Mouse (Mus musculus): ENCODE data around the gene Szrd1.
"Not testable (repeated sequence)": the region's sequence is repeated elsewhere in the genome, so short reads cannot be mapped to it uniquely, and the experiment has no call there.

Szrd1 gene

DNA sequence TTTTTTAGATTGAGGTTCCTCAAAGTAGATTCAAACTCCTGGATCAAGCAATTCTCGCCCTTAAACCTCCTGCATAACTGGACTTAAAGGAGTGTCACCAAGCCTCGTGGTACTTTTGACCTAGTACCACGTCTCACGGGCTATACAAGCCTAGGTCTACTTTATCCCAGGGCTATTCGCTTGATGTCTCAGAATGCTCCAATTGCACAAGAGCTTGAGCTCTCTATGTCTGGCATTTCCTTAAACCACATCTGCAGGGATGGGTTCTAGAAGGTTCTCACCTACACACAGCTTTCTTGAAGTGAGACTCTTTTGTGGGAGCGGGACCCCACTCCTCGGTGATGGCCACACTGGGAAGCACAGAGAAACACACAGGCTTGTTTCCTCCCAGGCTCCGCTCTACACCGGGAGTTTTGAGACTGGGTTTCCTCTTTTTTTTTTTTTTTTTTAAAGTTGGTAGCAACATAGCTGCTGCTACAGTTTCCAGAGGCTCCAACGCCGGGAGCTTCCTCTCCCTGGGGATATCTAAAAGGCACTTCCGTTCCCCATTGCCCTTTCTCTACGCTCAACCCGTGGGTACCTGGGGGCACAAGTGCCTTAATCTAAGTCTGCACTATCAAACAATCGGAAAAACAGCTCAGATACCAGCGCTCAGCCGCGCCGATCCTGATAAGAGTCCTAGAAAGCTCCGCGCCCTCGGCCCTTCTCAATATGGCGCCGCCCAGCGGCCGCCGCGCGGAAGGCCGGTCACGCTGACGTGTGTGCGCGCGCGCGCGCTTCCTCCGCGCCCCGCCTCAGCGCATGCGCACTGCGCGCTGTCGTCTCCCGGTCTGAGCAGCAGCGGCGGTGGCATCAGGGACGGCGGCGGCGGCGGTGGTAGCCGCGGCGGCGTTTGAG, 7.8 kb upstream of the Szrd1 start, which contains the start of gene Fbxo42:
Fbxo42 (plus strand) TSS at position 802 of the 897 bp plus-strand sequence.
- peak; percentile 90 to 93 for DNase-seq (ENCODE audit: low spot score in 2 of 2)

DNA sequence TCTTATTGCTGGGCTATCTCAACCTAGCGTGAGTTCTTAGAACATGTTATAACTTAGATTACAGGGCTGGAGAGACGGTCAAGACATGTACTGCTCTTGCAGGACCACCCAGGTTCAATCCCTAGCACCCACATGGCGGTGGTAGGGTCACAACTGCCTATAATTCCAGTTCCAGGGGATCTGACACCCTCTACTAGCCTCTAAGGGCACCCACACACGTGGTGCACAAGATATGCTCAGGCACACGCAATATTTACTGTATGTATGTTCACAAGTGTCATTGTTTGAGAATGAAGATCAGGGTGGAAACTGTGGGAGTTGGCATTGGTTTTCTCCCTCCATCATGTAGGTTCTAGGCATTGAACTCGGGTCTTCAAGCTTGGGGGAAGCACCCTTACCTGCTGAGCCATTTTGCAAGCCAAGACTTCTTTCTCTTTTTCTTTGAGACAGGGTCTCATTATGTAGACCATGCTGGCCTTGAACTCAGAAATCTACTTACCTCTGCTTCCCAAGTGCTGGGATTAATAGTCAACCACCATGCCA, 7.0 kb upstream of the Szrd1 start:
- DNase-seq (ENCODE audit: low spot score in 2 of 2) = no peak

DNA sequence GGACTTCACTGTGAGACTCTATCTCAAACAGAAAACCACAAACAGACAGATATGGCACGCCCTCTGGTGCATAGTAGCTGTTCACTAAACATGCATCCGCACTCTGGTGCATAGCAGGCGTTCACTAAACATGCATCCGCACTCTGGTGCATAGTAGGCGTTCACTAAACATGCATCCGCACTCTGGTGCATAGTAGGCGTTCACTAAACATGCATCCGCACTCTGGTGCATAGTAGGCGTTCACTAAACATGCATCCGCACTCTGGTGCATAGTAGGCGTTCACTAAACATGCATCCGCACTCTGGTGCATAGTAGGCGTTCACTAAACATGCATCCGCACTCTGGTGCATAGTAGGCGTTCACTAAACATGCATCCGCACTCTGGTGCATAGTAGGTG, 5.5 kb upstream of the Szrd1 start:
- DNase-seq (ENCODE audit: low spot score in 2 of 2) = not testable (repeated sequence)

DNA sequence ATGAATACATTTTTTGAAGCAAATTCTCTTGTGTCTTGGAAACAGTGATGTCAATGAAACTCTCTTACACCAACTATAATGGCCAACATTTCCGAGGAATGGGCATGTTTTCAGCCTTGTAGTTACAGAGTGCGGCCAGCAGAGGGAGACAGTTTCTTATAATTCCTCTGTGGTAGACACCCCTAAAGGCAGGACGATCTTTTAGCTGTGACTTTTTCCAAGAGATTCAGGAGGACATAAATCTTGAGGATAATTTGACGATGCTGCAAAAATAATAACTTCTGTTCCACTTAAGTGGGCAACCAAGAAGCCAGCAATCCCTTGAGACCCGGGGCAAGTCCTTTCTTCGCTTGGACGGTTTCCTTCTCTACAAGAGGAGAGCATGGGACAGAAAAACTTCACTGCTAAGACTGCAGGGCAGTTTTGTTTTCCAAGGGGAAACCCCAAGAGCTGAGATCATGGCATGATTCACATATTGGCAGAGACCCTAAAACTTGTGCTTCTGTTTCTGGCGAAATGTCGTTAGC, 2.8 kb upstream of the Szrd1 start:
- peak; percentile 58 to 60 for DNase-seq (ENCODE audit: low spot score in 2 of 2)

DNA sequence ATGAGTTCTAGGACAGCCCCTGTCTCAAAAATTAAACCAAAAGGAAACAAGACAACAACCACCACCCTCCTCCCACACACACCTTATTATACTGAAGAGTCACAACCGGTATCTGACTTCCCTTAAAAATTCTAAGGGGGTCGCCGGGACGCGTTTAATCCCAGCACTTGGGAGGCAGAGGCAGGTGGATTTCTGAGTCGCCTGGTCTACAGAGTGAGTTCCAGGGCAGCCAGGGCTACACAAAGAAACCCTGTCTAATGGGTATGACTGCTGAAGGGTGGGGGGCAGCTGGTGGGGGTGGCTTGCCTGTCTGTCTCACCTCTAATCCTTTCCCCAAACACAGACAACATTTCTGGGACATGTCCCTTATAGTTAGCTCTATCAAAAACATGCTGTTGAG, 1.4 kb upstream of the Szrd1 start:
- DNase-seq (ENCODE audit: low spot score in 2 of 2) = no peak

DNA sequence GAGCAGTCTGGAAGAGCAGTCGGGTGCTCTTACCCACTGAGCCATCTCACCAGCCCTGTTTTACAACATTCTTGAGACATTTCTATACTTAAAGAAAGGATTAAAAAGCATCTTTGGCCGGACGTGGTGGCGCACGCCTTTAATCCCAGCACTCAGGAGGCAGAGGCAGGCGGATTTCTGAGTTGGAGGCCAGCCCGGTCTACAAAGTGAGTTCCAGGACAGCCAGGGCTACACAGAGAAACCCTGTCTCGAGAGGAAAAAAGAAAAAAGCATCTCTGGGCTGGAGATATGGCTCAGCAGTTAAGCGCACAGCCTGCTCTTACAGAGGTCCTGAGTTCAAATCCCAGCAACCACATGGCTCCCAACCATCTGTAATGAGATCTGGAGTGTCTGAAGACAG, 779 bp upstream of the Szrd1 start:
- not testable (repeated sequence) for DNase-seq (ENCODE audit: low spot score in 2 of 2)

DNA sequence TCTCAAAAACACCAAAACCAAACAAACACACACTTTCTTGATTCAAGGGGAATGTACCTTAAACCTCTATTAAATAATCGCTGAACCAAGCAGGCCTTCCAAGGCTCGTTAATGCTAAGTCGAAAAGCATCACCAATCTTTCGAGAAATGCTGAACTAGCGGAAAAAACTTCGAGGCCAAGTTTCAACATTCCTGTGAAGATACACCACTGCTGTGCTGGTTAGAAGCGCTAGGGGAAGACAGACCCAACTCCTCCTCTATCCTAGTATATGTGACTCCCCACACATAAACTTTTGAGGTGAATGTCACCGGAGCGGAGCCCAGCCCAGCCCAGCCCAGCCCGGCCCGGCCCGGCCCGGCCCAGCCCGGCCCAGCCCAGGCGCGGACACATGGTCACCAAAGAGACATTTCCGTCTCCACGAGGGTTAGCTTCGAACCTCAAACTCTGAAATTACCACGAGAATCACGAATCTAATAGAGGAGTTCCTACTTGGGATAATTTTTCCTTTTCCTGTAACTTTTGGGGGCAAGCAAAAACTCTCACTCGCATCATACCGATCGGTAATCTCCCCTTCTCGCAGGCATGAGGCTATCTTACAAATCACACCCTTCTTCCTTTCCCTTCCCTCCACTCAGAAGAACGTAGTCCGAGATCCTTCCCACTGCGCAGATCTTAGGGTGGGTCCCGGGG, 1.0 kb downstream of the Szrd1 start:
- DNase-seq (ENCODE audit: low spot score in 2 of 2) = no peak

DNA sequence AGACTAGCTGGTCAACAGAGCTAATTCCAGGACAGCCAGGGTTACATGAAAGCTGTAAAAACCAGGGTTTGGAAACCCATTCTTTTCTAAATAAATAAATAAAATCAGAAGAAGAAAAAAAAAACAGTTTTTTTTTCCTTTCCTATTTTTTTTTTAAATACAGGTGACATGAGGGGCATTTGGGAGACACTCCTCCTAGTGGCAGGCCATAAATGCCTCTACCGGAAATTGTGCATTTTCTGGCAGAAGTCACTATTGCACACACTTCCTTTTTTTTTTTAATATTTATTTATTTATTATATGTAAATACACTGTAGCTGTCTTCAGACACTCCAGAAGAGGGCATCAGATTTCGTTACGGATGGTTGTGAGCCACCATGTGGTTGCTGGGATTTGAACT, 1.8 kb downstream of the Szrd1 start:
- not testable (repeated sequence) for DNase-seq (ENCODE audit: low spot score in 2 of 2)

DNA sequence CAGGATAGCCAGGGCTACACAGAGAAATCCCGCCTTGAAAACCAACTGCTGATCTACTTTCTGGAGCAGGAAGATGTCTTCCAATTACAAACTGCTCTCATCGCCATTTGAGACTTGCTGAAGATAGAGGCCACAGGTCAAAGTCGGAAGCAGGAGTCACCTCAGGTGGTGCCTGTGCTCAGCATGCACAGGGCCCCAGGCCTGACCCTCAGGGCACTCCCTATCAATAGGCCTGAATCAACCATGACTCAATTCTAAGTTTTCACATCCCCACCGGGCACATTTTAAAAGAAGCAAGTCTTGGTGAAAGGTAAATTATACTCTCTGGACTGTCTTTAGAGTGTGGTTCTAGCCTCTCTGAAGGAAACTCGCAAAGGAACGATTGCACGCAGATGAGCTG, 3.4 kb downstream of the Szrd1 start:
- no peak for DNase-seq (ENCODE audit: low spot score in 2 of 2)

DNA sequence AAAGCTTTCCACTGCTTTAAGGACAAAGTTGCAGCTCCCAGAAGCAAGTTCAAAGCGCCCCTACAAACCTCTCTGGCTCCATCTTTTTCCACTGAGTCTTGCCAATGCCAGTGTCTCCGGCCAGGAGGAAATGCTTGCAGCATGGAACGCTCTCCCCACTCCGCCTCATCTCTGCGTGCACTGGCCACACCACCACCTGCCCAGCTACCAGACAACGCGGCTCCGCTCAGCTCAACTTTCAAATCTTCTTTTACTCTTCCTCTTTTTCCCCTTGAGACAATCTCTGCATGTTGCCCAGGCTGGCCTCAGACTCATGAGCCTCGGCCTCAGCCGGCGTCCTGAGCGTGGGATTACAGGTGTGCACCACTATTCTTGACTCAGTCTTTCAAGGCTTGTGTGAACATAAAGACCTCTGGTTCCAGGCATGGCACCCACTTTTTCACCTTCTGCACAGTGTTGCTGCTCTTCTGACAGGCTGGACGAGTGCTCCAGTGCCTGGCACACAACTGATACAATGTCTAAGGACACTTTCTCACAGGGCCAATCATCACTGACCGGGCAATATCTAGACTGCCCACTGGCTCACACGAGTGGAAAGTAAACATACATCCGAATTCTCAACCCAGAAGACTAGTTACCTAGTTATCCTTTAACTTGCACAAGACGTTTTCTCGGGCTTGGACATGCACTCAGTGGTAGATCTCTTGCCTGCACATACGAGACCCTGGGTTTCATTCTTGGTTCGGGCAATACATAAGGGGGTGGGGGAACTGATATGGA, 4.6 kb downstream of the Szrd1 start:
- no peak for DNase-seq (ENCODE audit: low spot score in 2 of 2)

DNA sequence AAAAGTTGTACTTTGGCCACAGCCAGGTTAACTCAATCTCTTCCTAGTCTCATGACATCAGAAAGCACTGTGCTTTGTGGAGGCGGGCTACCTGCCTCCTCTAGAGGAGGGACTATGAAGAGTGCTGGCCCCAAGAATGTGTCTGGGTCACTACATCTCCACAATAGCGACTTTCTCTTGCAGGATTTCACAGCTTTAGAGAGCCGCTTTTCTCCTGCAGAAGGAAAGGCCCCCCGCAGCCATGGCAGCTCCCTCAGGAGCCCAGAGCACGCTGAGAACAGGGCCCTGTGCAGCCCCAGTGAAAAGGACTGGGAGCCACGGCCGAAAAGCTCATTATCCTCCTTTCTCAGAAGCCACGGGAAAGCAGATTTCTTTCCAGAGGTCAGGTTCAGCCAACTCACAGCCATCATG, 5.5 kb downstream of the Szrd1 start:
- DNase-seq (ENCODE audit: low spot score in 2 of 2) = no peak

DNA sequence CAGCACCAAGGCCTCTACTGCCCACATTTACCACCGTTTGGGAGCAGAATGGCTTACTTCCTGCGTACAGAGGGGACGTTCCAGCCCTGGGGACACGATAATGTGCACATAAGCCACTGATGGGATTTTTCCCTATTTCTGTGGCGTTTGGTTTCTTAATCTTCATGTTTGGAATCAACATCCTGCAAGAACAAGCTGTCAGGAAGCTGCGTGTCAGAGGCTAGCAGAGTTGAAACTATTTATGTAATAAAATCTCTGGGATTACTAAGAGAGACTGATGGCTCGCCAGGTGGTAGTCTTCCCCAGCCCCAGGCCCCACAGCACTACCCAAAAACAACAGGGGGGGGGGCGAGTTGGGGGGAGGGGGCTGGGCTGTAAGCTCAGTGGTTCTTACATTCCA, 6.3 kb downstream of the Szrd1 start:
- DNase-seq (ENCODE audit: low spot score in 2 of 2) = no peak

DNA sequence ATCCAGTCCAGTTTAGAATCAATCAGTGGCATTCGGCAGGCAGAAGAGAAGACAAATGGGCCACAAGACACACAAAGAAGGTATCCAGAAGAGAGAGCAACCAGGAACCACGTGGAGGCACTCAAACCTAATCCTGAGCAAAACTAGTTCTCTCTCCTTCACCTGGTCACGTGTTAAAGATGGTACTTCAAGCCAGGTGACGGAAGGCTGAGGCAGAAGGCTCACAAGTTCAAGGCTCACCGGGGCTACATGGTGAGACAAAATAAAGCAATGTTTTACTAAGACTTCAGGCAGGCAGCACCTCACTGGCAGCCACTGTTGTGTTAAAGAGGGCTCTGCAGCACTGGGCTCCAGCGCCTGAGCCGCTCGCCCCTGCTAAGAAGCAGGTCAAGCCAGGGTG, 7.4 kb downstream of the Szrd1 start:
- DNase-seq (ENCODE audit: low spot score in 2 of 2) = no peak

DNA sequence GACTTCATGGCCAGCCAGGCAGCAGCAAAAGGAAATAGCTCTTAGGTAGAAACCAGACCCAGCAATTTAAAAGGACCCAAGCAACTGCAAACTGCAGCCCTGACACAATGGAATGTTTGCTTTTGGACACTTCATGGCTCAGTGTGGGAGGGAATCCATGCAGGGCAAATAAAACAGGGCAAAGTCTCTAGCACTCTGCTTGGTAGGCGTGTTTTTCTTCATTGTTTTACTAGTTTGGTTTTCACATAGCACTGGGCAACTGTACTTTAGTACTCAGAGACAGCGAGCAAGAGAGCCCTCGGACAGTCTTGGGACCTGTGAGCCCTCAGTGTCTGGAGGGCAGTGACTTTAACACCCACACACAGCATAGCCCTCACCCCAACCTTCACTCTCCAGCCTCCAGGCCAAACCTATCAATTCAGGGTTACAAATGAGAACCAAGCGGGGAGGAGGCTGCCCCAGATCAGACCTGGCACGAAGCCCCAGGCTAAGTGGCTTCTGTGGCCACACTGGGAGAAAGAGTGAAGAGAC, 8.0 kb downstream of the Szrd1 start:
- DNase-seq (ENCODE audit: low spot score in 2 of 2) = no peak

DNA sequence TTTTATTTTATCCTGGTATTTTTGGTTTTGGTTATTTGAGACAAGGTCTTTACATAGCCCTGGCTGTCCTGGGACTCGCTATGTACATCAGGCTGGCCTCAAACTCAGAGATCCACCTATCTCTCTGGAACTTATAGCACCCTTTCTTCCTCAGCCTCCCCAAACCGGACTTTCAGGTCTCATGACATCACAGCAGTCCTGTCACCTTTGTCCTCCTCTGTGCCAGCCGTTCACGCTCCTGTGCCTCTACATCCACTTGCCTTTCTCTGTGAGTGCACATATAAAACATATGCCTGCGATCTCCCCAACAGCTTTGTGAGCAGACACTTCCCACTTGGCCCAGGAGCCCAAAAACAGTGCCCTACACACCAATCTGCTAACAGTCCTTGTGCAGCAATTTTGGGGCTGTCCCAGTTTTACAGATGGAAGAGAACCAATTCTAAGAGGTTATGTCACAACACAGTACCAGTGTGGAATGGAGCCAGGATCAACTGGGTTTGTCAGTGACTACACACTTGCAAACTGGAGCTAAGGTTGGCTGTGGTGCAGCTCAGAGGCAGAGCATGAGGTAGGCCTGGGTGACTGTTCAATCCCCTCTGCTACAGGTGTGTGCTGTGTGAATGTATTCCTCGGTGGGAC, 8.8 kb downstream of the Szrd1 start:
- peak; percentile 51 to 67 for DNase-seq (ENCODE audit: low spot score in 2 of 2)

DNA sequence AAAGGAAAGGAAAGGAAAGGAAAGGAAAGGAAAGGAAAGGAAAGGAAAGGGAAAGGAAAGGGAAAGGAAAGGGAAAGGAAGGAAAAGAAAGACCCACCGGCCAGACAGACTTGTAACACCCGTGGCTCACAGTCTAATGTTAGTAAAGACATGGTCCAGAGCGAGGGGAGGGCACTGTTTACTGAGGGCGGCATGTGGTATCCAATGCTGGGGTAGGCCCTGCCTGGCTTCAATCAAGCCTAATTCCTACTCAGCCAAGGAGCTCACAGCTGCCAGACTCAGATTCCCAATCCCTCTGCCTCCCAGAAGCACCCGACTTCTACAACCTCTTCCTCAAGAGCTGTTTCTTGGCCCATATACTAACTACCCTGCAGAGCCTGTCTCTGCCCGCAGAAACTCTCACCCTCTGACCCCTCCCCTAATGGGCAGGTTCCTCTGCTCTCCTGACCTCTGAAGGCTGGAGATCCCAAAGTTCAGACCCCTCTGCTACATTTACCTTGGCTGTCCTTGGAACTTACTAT, 10.3 kb downstream of the Szrd1 start:
- DNase-seq (ENCODE audit: low spot score in 2 of 2) = no peak

DNA sequence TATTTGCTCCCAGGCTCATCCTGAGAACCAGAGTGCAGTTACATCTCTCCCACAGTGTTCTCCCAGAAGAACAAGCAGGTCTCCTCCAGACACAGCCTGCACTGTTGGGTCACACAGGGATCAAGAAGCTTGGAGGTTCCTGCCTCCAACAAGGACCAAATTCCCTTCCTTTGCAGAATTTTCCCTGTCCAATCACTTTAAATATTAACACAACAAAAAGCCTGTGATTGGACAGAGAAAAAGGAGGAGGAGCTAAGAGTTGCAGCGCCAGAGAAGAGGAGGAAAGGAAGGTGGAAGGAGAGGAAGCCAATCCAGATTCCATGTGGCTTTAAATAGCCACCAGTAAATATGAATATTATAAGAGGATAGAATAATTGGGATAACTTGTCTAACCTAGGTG, 16.5 kb downstream of the Szrd1 start:
- DNase-seq (ENCODE audit: low spot score in 2 of 2) = no peak

DNA sequence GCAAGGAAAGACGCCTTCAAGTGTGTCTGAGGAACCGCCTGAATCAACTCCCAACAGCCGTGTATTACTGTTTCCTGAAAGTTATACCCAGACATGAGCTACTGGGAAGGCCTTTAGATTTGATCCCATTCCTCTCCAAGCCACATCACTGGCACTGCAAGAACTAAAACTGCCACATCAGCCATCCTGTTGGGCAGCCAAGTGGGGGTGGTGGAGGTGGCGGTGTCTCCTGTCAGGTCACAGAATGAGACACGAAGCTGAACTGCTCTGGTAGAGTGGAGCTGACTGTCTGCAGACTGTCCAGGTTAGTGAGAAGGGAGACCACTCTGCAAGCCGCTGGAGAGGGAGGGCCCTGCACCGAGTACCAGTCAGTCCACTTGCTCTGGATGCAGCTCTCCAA, 16.9 kb downstream of the Szrd1 start:
- DNase-seq (ENCODE audit: low spot score in 2 of 2) = no peak

DNA sequence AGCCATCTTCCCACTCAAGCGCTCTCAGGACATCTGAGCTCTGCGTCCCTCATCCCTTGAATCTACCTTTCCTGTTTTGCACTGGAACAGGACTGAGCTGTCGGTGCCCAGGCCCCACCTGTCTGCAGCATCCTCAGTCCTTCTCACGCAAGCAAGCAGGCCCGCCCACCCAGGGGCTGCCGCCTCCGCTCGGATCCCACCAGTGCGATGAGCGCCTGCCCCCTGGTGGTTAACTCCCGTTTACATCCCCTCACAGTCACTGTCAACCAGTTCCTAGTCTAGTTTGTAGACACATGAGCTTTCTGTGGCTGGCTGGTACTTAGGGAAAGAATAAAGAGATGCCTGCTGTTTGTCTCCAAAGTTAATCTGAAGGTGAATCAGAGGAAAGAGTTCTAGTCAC, 18.9 kb downstream of the Szrd1 start:
- no peak for DNase-seq (ENCODE audit: low spot score in 2 of 2)

DNA sequence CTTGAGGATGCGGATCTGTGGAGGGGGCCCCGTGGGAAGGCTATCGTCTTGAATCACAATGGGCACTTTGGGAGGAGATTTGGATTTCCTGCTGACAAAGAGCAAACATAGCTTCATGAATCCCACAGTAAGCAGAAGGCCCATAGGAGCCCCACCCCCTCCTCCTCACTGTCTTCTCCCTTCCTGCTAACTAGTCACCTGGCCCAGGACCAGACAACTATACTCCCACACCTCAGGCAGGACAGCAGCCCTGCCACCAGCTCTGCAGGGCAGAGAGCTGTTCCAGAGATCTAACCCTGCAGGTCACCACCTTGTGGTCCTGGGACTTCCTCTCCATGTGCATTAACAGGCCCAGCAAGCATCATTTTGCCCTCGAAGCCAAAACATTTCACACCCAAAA, 20.9 kb downstream of the Szrd1 start:
- DNase-seq (ENCODE audit: low spot score in 2 of 2) = no peak

DNA sequence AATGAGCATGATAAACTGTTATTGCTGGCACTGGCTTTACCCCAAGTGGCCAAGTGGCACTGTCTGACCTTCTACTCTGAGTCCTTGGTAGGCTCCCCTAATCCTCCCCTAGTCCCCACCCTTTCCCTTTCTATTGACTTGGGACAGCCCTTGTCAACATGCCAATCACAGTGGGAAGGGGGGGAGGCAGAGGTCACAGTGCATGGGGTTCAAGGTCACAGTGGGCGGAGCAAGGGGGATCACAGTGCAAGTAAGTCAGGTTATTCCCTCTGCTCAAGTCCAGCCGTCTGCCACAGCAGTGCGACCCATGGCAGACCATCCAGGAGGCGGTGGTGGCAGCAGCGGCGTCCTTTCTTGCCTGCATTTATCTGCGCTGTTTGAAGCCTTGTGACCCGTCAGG, 24.2 kb downstream of the Szrd1 start:
- DNase-seq (ENCODE audit: low spot score in 2 of 2) = no peak

Data from urinary bladder, adult 18-20 months (tissue).